Mouse (Mus musculus): ENCODE measurements around the gene Cntn5.
A peak's percentile ranks its signal among the peaks of the same experiment; 100 is the strongest.

Cntn5 gene

GRCm38 (mm10) chr9:9937444-9938436 lies 966.8 kb downstream of the Cntn5 start:
- DNase-seq (ENCODE audit: low spot score) = no peak

- DNase-seq (ENCODE audit: low spot score) = no peak
Observed at GRCm38 (mm10) chr9:9920580-9920979, 984.0 kb downstream of the Cntn5 start.

DNA sequence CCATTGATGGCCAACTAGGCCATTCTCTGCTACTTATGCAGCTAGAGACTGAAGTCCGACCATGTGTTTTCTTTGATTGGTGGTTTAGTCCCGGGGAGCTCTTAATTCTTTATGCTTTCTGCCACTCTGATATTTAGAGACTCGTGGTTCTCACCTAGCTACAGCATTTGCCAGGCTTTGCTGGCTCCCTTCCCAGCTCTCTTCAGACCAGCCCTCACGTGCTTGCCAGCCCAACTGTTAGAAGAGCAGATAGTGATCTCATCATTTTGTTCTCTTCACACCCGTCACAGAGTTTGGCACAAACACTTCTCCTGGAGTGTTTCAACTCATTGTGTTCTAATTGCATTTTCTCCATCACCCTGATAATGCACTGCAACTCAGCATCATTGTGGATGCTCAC lies 1005.5 kb downstream of the Cntn5 start:
- no peak for DNase-seq (ENCODE audit: low spot score)

- DNase-seq (ENCODE audit: low spot score) = no peak
Observed at GRCm38 (mm10) chr9:9886210-9886609, 1018.4 kb downstream of the Cntn5 start.

DNA sequence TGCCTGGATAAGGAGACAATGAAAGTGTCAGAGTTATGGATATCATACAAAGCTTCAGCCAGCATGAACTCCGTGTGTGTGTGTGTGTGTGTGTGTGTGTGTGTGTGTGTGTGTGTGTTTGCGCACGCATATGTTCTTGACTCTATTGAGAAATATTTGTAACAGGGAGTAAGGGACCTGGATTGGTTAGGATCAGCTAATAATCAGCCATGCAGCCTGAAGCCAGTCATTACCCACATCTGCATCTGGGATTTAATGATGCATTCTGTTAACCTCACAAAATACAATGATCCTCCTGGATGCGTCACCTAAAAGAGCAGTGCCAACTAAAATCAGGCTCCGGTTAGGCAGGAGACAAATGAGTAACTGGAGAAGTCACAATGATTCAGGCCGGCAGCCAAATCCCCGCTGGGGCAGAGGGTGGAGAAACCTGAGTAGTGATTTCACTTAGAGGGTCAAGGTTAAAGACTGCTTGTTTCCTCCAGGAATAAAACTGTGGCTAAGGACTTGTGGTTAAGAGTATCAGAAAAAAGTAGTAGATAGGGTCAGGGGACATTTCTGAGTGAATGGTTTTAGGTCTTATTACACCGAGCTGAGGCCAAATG lies 1021.7 kb downstream of the Cntn5 start:
- peak; percentile 5 for DNase-seq (ENCODE audit: low spot score)

DNA sequence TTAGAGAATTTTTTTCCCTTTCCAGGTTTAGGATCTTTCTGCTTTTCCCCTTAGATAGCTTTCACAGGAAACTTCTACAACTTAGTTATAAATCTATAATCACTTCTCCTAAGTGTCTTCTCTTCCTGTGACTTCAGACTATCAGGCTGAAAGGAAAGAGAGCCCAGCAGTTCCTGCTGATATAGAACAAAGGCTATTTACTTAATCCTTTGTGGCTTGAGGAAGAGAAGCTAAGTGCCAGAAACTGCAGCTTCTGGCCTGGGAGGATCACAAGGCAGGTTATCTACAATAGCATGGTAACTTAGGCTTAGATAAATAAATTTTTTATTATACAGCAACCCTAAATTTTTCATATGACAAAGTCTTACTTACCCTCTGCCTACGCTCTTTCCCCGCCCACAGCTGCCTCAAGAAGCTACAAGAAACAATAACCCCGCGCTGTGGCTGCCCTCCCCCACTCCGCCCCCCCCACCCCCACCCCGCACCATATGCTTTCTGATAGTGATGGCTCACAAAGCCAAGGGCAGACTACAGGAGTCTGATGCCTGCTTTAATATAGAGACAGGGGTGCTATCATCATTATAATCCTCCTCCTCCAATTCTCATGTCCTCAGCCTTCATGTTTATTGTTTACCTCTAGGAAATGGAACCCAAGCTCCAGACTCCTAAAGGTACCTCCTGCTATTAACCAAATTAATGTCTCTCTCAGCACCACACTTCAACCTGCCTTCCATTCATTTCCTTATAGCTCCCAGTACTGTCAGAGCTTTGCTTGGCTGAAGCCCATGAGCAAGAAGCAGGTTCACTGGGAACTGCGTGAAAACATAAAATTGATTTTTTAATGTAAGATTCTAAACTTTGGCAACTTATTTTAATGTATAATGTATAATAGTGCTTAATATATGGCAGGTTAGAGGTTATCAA lies 1032.2 kb downstream of the Cntn5 start:
- no peak for DNase-seq (ENCODE audit: low spot score)

DNA sequence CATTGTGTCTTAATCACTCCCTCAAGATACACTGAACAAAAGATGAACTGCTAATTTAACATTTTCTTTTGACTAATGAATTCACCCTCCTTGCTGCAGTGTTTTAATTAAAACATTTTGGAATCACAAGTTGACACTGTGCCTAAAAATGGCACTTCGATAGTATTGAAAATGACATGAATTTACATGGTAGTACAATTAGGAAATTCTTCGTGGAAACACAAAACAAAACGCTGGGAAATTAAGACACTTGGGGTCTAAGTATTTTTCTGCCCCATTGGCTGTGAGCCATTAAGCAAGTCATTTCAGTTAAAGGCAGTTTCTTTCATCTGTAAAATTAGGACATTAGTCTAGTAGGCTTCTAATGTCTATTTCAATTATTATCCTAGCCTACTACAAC lies 1043.9 kb downstream of the Cntn5 start:
- DNase-seq (ENCODE audit: low spot score) = no peak

DNA sequence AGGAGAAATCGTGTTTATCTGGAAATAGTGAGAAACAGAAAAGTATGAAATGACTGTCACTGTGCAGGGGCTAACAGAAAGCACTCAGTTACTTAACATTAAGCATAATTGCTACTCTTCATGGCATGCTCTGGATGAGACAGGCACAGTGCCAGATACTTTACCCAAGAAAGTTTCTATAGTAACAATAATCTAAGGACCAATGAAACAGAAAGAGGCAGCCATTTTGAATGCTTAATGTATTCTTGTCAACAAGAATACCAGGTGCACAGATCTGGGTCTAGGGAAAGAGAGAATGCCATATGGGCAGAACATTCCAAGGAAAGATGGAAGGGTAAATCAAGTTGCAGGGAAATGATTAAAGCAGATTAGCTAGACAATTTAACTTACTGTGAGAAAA lies 1045.3 kb downstream of the Cntn5 start:
- no peak for DNase-seq (ENCODE audit: low spot score)

GRCm38 (mm10) chr9:9854791-9855190 lies 1049.8 kb downstream of the Cntn5 start:
- DNase-seq (ENCODE audit: low spot score) = no peak

- DNase-seq (ENCODE audit: low spot score) = no peak
Observed at GRCm38 (mm10) chr9:9830231-9830630, 1074.3 kb downstream of the Cntn5 start.

DNA sequence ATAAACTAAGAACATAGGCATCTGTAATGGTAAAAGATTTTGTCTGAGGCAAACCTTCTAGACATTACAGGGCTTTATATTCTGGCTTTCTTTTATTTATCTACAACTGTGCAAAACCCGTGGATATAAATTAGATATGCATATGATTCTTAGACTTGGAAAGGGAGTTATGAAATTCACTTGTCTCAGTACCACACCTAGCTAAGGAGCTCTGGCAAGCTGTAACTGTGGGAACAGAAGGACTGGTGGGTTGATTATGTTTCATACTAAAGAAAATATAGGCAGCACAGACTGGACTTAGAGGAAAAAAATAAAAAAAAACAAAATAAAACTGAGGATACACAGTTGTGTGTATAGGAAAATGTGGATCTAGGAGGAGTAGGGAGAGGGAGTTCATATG lies 1084.6 kb downstream of the Cntn5 start:
- no peak for DNase-seq (ENCODE audit: low spot score)

DNA sequence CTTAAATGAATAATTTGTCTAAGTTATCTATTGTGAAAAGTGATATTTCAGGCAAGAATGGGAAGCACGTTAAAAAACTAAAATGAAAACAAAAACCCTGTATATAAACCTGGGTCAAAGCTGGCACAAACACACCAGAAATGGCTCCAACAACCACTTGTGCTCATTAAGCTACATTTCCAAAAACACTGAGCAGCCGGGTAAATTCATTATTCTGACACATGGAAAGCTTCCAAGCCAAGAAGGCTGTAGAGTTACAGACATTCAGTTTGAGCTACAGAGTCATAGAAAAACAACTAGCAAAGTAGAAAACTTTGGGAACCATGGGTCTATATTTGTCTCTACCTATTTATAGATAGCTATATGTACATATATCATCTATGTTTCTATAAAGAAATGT lies 1087.1 kb downstream of the Cntn5 start:
- DNase-seq (ENCODE audit: low spot score) = no peak

- peak; percentile 8 for DNase-seq (ENCODE audit: low spot score)
Observed at GRCm38 (mm10) chr9:9799546-9799945, 1105.0 kb downstream of the Cntn5 start.

DNA sequence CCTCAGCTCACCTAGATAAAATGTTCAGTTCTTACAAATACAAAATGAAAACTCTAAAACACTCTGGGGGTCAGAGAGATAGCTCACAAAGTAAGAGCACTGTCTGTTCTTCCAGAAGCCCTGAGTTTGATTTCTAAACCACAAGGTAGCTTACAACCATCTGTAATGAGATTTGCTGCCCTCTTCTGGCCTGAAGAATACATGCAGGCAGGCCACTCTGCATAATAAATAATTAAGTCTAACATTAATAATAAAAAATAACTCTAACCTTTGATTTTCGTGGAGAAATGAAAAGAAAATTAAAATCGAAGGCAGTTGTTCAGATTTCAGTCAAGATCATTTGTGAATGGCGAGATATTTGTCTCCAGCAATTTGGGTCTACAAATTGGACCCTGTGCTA lies 1120.9 kb downstream of the Cntn5 start:
- no peak for DNase-seq (ENCODE audit: low spot score)

GRCm38 (mm10) chr9:9781157-9781884 lies 1123.3 kb downstream of the Cntn5 start:
- no peak for DNase-seq (ENCODE audit: low spot score)

GRCm38 (mm10) chr9:9779646-9780045 lies 1124.9 kb downstream of the Cntn5 start:
- no peak for DNase-seq (ENCODE audit: low spot score)

DNA sequence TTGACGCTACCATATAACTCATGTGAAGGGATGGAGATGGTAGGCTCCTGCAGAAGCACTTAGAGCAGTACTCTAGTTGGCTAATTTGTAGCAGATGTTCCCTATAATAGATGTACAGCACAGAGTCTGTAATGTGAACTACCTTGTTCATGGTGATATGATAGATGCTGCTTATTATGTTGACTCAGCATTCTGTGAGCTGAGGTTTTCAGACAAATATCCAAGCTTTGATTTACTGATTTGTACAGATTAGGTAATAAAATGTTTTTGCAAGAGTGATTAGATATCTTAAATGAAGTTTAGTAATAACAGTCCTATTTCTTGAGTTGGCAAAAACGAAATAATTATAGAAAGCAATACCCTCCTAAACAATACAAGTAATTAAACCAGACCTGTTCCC lies 1133.8 kb downstream of the Cntn5 start:
- no peak for DNase-seq (ENCODE audit: low spot score)

- DNase-seq (ENCODE audit: low spot score) = no peak
Observed at GRCm38 (mm10) chr9:9769659-9770058, 1134.9 kb downstream of the Cntn5 start.

DNA sequence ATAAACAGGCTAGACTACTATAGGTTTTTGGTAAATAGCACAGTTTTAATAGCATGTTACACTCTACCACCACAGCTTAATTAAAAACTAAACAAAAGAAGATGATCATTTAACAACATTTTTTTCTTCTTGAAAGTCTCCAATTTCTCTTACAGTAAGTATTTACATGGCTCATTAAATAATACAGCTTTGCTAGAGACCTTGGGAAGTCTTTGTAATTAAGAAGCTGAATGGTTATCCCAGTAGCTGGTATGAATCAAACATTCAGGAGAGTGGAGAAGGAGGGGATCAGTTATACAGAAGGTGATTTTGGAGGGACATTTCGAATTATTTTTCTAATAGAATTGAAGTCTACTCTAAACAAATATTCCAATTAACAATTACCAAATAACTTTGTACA lies 1186.4 kb downstream of the Cntn5 start:
- no peak for DNase-seq (ENCODE audit: low spot score)

GRCm38 (mm10) chr9:9708671-9709070 lies 1195.9 kb downstream of the Cntn5 start:
- DNase-seq (ENCODE audit: low spot score) = no peak

GRCm38 (mm10) chr9:9707766-9708165 lies 1196.8 kb downstream of the Cntn5 start:
- DNase-seq (ENCODE audit: low spot score) = no peak

DNA sequence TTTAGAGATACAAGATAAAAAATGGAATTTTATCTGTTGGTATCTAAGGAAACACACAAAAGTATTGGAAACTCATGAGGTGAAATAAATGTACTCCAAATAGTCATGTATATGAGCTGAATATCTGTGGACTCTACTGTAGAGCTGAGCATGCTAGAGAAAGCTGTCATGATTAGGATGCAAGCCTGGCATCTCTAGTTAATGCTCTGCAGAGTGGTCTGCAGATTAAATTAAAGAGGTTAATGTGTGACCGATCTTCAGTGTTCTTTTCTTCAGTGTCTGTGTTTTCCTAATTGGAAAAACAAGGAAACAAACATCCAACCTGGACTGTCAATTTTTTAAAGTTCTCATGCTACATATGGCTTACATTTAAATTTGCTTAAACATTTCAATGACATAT lies 1199.4 kb downstream of the Cntn5 start:
- DNase-seq (ENCODE audit: low spot score) = no peak
